Mouse (Mus musculus): ENCODE results near the gene Camsap2. TPM values are rescaled to one million over a fixed set of nuclear protein-coding genes. Genes with fewer than 3 reads are reported as not detected.
A peak's percentile ranks its signal among the peaks of the same experiment; 100 is the strongest.

Camsap2 gene
- polyA plus RNA-seq, 1 experiment from 2014 or later: 9.0 TPM

GRCm38 (mm10) chr1:136254503-136255065 lies 91.3 kb downstream of the Camsap2 start:
- H3K27ac ChIP-seq (ENCODE audit: low read length): no peak overlapping the region
- no peaks in the 10 kb centered on the region for H3K36me3 ChIP-seq (ENCODE audit: insufficient read depth, low read length)
- H3K4me1 ChIP-seq (ENCODE audit: insufficient read depth, low read length): peaks cover under 1% of the 10 kb centered on the region; the same call in 1 of the 2 replicates
- no peak overlapping the region for H3K4me2 ChIP-seq (replicated peaks; ENCODE audit: low read depth, low read length)
- peaks cover 35% of the 10 kb centered on the region for H3K27me3 ChIP-seq (ENCODE audit: insufficient read depth, low read length)
- no peak for ATAC-seq (ENCODE audit: low FRiP score, low TSS enrichment)
- no peaks in the 10 kb centered on the region for H3K9me3 ChIP-seq (ENCODE audit: low read length)
- 78% methylated on average over 10 of the region's 10 CpGs for WGBS
- no peak overlapping the region for H3K9ac ChIP-seq (replicated peaks; ENCODE audit: low read length)
- H3K4me3 ChIP-seq (ENCODE audit: low read length): no peak overlapping the region

DNA sequence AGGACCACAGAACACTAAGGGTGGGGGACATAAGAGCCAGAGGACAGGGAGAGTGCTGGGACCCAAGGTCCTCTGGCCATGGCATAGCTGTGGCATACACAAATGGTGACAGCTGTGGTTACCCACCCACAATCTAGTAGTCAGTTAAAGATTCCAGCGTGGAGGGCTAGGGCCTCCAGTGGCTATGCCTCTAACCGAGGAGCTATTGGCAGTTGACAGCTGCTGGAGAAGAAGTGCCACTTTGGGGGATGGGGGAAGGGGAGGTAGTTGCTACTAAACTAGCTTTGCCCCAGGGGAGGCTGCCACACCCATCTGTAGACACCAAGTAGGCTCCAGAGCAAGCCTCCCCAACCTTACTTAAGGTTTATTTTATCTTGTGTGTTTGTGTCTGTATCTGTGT lies 92.4 kb downstream of the Camsap2 start:
- Histone ChIP-seq H3K4me3 (ENCODE audit: low read length) (no peak overlapping the region), H3K36me3 (ENCODE audit: insufficient read depth, low read length) (no peaks in the 10 kb centered on the region), H3K27ac (ENCODE audit: low read length) (no peak overlapping the region), H3K4me1 (ENCODE audit: insufficient read depth, low read length) (no peaks in the 10 kb centered on the region), H3K4me2 (replicated peaks; ENCODE audit: low read depth, low read length) (no peak overlapping the region), H3K27me3 (ENCODE audit: insufficient read depth, low read length) (peaks cover 23% of the 10 kb centered on the region), H3K9me3 (ENCODE audit: low read length) (no peaks in the 10 kb centered on the region), H3K9ac (replicated peaks; ENCODE audit: low read length) (no peak overlapping the region)
- WGBS: 30% methylated on average over 2 of the region's 2 CpGs
- ATAC-seq (ENCODE audit: low FRiP score, low TSS enrichment): no peak

DNA sequence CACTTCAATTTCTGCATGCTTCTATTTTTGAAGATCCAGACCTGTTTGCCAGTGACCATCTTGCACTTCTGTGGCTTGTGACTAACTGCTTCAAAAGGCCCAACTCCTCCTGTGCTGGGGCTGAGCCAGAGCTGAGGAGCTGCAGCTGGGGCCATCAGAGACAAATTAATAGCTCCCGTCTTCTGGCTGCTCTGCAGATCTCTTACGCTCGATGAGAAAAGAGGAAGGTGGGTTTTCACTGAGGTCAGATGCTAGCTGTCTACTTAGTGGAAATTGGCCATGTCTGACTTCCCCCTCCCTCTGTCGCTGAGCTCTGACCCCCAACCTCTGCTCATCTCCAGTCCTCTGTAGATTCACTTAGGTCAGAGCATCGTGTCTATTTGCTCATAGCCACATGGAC lies 96.2 kb downstream of the Camsap2 start:
- Histone ChIP-seq H3K27ac (ENCODE audit: low read length) (no peak overlapping the region), H3K27me3 (ENCODE audit: insufficient read depth, low read length) (no peaks in the 10 kb centered on the region), H3K9me3 (ENCODE audit: low read length) (no peaks in the 10 kb centered on the region), H3K9ac (replicated peaks; ENCODE audit: low read length) (no peak overlapping the region), H3K4me1 (ENCODE audit: insufficient read depth, low read length) (no peaks in the 10 kb centered on the region), H3K36me3 (ENCODE audit: insufficient read depth, low read length) (no peaks in the 10 kb centered on the region), H3K4me2 (replicated peaks; ENCODE audit: low read depth, low read length) (no peak overlapping the region), H3K4me3 (ENCODE audit: low read length) (no peak overlapping the region)
- WGBS: 25% methylated on average over 5 of the region's 5 CpGs
- ATAC-seq (ENCODE audit: low FRiP score, low TSS enrichment): no peak

- Histone ChIP-seq H3K9ac (replicated peaks; ENCODE audit: low read length) (no peak overlapping the region), H3K9me3 (ENCODE audit: low read length) (no peaks in the 10 kb centered on the region), H3K4me3 (ENCODE audit: low read length) (no peak overlapping the region), H3K4me2 (replicated peaks; ENCODE audit: low read depth, low read length) (no peak overlapping the region), H3K36me3 (ENCODE audit: insufficient read depth, low read length) (no peaks in the 10 kb centered on the region), H3K4me1 (ENCODE audit: insufficient read depth, low read length) (no peaks in the 10 kb centered on the region), H3K27me3 (ENCODE audit: insufficient read depth, low read length) (no peaks in the 10 kb centered on the region), H3K27ac (ENCODE audit: low read length) (no peak overlapping the region)
- 89% methylated on average over 5 of the region's 5 CpGs for WGBS
- ATAC-seq (ENCODE audit: low FRiP score, low TSS enrichment): no peak
Observed at GRCm38 (mm10) chr1:136247393-136247792, 98.5 kb downstream of the Camsap2 start.

DNA sequence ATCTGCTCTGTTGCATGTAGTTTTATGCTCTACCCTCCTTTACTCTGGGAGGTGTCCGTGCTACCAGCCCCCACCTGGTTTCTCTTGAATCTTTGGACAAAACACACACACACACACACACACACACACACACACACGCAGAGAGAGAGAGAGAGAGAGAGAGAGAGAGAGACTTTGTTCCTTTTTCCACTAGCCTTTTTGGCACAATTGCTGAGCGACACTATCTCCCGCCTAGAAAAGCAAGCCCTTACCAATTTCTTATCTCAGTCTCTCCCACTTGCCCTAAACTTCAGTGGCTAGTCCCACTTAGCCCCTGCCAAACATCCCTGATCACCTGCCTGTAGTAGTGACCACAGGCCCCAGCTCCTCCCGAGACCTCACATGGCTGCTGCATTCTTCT lies 101.4 kb downstream of the Camsap2 start:
- no peak overlapping the region for H3K4me3 ChIP-seq (ENCODE audit: low read length)
- no peak for ATAC-seq (ENCODE audit: low FRiP score, low TSS enrichment)
- WGBS: 86% methylated on average over 4 of the region's 5 CpGs

GRCm38 (mm10) chr1:136241801-136242200 lies 104.1 kb downstream of the Camsap2 start:
- no peaks in the 10 kb centered on the region for H3K4me1 ChIP-seq (ENCODE audit: insufficient read depth, low read length)
- H3K36me3 ChIP-seq (ENCODE audit: insufficient read depth, low read length): no peaks in the 10 kb centered on the region
- H3K9me3 ChIP-seq (ENCODE audit: low read length): 0 out of 2 replicates have a peak, but pooled peaks cover 5% of the 10 kb centered on the region
- H3K27me3 ChIP-seq (ENCODE audit: insufficient read depth, low read length): no peaks in the 10 kb centered on the region
- no peak overlapping the region for H3K4me3 ChIP-seq (ENCODE audit: low read length)
- no peak overlapping the region for H3K9ac ChIP-seq (replicated peaks; ENCODE audit: low read length)
- WGBS: 84% methylated on average over 7 of the region's 7 CpGs
- no peak overlapping the region for H3K4me2 ChIP-seq (replicated peaks; ENCODE audit: low read depth, low read length)
- ATAC-seq (ENCODE audit: low FRiP score, low TSS enrichment): no peak
- no peak overlapping the region for H3K27ac ChIP-seq (ENCODE audit: low read length)

More for the DNA sequence above, 101.4 kb downstream of the Camsap2 start:
- H3K9ac ChIP-seq (replicated peaks; ENCODE audit: low read length): no peak overlapping the region
- H3K36me3 ChIP-seq (ENCODE audit: insufficient read depth, low read length): no peaks in the 10 kb centered on the region
- no peak overlapping the region for H3K4me2 ChIP-seq (replicated peaks; ENCODE audit: low read depth, low read length)
- H3K9me3 ChIP-seq (ENCODE audit: low read length): 0 out of 2 replicates have a peak, but pooled peaks cover 5% of the 10 kb centered on the region
- H3K27me3 ChIP-seq (ENCODE audit: insufficient read depth, low read length): no peaks in the 10 kb centered on the region
- no peak overlapping the region for H3K27ac ChIP-seq (ENCODE audit: low read length)
- H3K4me1 ChIP-seq (ENCODE audit: insufficient read depth, low read length): no peaks in the 10 kb centered on the region

DNA sequence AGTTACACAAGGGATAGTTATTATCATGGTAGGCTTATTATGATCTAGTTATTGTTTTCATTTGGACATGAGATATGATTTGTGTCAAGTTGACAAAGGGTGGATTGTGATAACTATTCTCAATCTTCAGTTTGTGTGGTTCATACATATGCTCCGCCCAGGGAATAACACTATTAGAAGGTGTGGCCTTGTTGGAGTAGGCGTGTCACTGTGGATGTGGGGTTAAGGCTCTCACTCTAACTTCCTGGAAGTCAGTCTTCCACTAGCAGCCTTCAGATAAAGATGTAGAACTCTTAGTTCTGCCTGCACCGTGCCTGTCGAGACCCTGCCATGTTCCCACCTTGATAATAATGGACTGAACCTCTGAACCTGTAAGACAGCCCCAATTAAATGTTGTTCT lies 107.4 kb downstream of the Camsap2 start:
- H3K9ac ChIP-seq (replicated peaks; ENCODE audit: low read length): no peak overlapping the region
- no peaks in the 10 kb centered on the region for H3K27me3 ChIP-seq (ENCODE audit: insufficient read depth, low read length)
- no peak overlapping the region for H3K27ac ChIP-seq (ENCODE audit: low read length)
- 0 out of 2 replicates have a peak, but pooled peaks cover 4% of the 10 kb centered on the region for H3K4me1 ChIP-seq (ENCODE audit: insufficient read depth, low read length)
- no peak overlapping the region for H3K4me3 ChIP-seq (ENCODE audit: low read length)
- H3K36me3 ChIP-seq (ENCODE audit: insufficient read depth, low read length): no peaks in the 10 kb centered on the region
- 0 out of 2 replicates have a peak, but pooled peaks cover 5% of the 10 kb centered on the region for H3K9me3 ChIP-seq (ENCODE audit: low read length)
- H3K4me2 ChIP-seq (replicated peaks; ENCODE audit: low read depth, low read length): no peak overlapping the region
- ATAC-seq (ENCODE audit: low FRiP score, low TSS enrichment): no peak
- 89% methylated on average over 4 of the region's 4 CpGs for WGBS

DNA sequence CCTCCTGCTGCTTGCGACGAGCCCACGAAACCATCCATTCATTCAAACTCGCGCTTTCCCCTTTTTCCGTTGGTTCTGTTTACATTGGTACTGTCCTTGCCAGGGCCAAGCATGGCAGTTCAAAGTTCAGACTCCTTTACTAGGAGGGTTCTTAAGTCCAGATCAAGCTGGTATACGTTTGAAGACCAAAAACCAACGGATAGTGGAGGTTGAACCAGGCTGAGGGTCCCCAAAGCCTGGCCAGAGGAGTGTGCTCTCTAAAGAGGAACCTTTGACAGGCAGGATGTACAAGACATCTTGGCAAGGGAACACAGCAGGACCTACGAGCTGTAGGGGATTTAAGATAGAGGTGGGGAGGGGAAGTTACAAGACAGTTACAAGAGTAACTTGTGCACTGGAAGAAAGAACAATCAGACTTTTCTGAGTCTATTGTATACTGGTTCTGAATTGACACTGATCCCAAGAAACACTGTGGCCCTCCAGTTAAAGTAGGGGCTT lies 111.3 kb downstream of the Camsap2 start:
- H3K27me3 ChIP-seq (ENCODE audit: insufficient read depth, low read length): no peaks in the 10 kb centered on the region
- H3K4me1 ChIP-seq (ENCODE audit: insufficient read depth, low read length): peaks cover 27% of the 10 kb centered on the region
- peak overlapping the region; percentile 67 for H3K4me3 ChIP-seq (ENCODE audit: low read length)
- ATAC-seq (ENCODE audit: low FRiP score, low TSS enrichment): no peak; the same call in 1 of the 2 replicates
- H3K9ac ChIP-seq (replicated peaks; ENCODE audit: low read length): peak overlapping the region; percentile 71
- H3K36me3 ChIP-seq (ENCODE audit: insufficient read depth, low read length): no peaks in the 10 kb centered on the region
- WGBS: 3% methylated on average over 9 of the region's 9 CpGs
- H3K9me3 ChIP-seq (ENCODE audit: low read length): no peaks in the 10 kb centered on the region
- H3K27ac ChIP-seq (ENCODE audit: low read length): no peak overlapping the region; the same call in 1 of the 2 replicates
- peak overlapping the region; percentile 87 for H3K4me2 ChIP-seq (replicated peaks; ENCODE audit: low read depth, low read length)

DNA sequence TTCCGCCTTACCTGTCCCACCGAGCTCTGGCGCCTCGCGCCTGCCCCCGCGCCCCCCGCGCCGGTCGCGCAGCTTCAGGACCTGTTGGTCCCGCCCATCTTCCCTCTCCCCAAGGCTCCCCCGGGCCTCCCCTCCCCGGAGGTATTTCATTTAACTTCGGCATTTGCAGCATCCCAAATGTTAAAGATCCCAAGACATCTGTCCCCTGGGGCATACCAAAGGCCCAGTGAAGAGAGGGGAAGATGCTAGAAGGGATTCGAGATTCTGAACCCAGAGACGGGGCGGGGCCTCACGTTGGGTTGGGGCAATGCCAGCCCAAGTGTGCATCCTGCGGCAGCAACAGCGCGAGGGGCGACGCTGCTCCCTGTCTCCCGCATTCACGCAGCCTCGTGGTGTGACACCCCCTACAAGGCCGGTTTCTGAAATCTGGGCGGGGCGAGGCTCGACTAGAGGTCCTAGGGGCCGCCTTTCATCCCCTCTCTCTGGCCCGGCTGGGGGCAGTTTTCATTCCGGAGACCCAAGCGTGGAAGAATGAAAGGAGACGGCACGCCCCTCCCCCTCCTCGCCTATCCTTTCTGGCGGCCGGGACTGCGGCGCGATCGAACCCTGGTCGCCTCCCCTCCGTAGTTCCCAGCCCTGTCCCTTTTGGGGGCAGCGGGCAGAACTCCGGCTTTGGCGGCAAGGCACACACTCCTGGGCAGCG lies 111.9 kb downstream of the Camsap2 start, which contains the start of gene Inava:
Gene Inava (minus strand): TSS at position 373 of the 703 bp plus-strand sequence.
- Histone ChIP-seq H3K36me3 (ENCODE audit: insufficient read depth, low read length) (no peaks in the 10 kb centered on the region), H3K4me2 (replicated peaks; ENCODE audit: low read depth, low read length) (peak within 1 kb of the TSS; percentile 87), H3K27me3 (ENCODE audit: insufficient read depth, low read length) (no peaks in the 10 kb centered on the region), H3K4me1 (ENCODE audit: insufficient read depth, low read length) (peaks cover 32% of the 10 kb centered on the region), H3K27ac (ENCODE audit: low read length) (peak within 1 kb of the TSS; percentile 81), H3K9me3 (ENCODE audit: low read length) (no peaks in the 10 kb centered on the region), H3K4me3 (ENCODE audit: low read length) (peak within 1 kb of the TSS; percentile 67), H3K9ac (replicated peaks; ENCODE audit: low read length) (peak within 1 kb of the TSS; percentile 71)
- peak; percentile 88 for ATAC-seq (ENCODE audit: low FRiP score, low TSS enrichment)
- under 1% methylated on average over 37 of the region's 51 CpGs for WGBS
